Mouse (Mus musculus) megakaryocyte, embryonic 14.5 days (primary cell): Measurements from ENCODE around the gene Wdr11.

Source experiments
- FLI1 ChIP-seq: IDR thresholded peaks from 2 replicates; pipeline ENCODE4 v1.6.1; 2012; ENCODE audit warnings: low read length, inconsistent platforms, mixed read lengths
- GATA1 ChIP-seq: IDR thresholded peaks from 3 replicates; pipeline ENCODE4 v1.6.1; 2012; ENCODE audit warnings: mixed read lengths, low read length, inconsistent platforms, borderline replicate concordance

GRCm38 (mm10) chr7:129678431-129678830, 86.8 kb downstream of the Wdr11 start:
- no peak for TF ChIP-seq GATA1
- TF ChIP-seq FLI1: no peak
